In the genomic region with DNA sequence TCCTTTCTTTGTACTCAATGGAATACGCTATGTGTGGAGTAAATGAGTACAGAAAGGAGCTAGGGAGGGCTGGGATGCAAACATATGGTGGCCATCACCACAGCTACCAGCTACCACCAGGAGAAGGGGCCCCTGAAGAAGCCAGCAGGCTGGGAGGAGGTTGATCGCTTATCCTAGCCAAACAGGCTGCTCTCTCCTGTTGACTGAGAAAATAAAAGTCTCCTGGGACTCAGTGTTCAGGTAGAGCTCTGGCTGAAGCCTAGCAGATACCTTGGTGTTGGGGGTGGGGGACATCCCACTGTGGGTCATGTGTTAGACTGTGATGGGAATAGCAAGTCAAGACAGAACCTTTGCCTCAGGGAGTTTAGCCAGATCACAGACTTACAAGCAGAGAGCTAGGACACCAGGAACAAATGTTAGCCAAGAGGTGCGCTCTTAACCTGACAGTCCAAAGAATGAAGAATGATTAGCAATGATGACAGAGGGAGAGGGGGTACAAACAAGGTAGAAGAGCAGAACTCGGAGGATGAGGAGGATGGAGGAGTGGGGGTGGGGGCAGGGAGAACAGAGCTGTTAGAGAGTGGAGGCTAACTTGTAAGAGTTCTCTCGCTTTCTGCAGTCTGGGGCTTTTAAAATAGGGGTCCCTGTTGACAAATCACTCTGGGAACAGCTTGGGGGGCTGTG, we compare ENCODE assay signal across 8 mouse cellular contexts. TPM values are rescaled to one million over a fixed set of nuclear protein-coding genes. Genes with fewer than 3 reads are reported as not detected.
A peak's percentile ranks its signal among the peaks of the same experiment; 100 is the strongest.
DNase-seq lines count a peak whose midpoint lies in the region; ATAC-seq and TF ChIP-seq lines count a peak whose summit lies in the region.

No protein-coding gene starts in this region.

- WGBS in heart, embryonic 10.5 days: 46% methylated on average over 5 of the region's 5 CpGs
- WGBS in embryonic facial prominence, embryonic 10.5 days: 34% methylated on average over 5 of the region's 5 CpGs
- 58% methylated on average over 5 of the region's 5 CpGs for WGBS in hindbrain, postnatal 0 days
- 46% methylated on average over 5 of the region's 5 CpGs for WGBS in midbrain, embryonic 15.5 days

- no peak overlapping the region for H3K4me2 ChIP-seq in hindbrain, postnatal 0 days (ENCODE audit: low read depth, low read length)
- no peak overlapping the region for H3K4me2 ChIP-seq in midbrain, embryonic 15.5 days

- H3K9me3 ChIP-seq in heart, embryonic 10.5 days: no peaks in the 10 kb centered on the region
- H3K9me3 ChIP-seq in embryonic facial prominence, embryonic 10.5 days: no peaks in the 10 kb centered on the region
- no peaks in the 10 kb centered on the region for H3K9me3 ChIP-seq in hindbrain, postnatal 0 days (ENCODE audit: low read length)
- no peaks in the 10 kb centered on the region for H3K9me3 ChIP-seq in midbrain, embryonic 15.5 days

- H3K27me3 ChIP-seq in heart, embryonic 10.5 days (ENCODE audit: insufficient read depth, poor library complexity, severe bottlenecking): no peaks in the 10 kb centered on the region
- no peaks in the 10 kb centered on the region for H3K27me3 ChIP-seq in embryonic facial prominence, embryonic 10.5 days (replicated peaks; ENCODE audit: low read depth, poor library complexity, severe bottlenecking)
- no peaks in the 10 kb centered on the region for H3K27me3 ChIP-seq in hindbrain, postnatal 0 days (ENCODE audit: insufficient read depth, low read length)
- H3K27me3 ChIP-seq in midbrain, embryonic 15.5 days (replicated peaks): no peaks in the 10 kb centered on the region

- H3K4me3 ChIP-seq in heart, embryonic 10.5 days: no peak overlapping the region
- peak overlapping the region; percentile 21; the same call in 1 of the 2 replicates for H3K4me3 ChIP-seq in embryonic facial prominence, embryonic 10.5 days
- no peak overlapping the region for H3K4me3 ChIP-seq in hindbrain, postnatal 0 days (ENCODE audit: low read length)
- H3K4me3 ChIP-seq in midbrain, embryonic 15.5 days: no peak overlapping the region

- peak; percentile 38; the same call in 1 of the 2 replicates for ATAC-seq in hindbrain, postnatal 0 days
- 0 out of 2 replicates have a peak, but pooled peaks have one; percentile 32 for ATAC-seq in midbrain, embryonic 15.5 days (replicated peaks)

- H3K27ac ChIP-seq in heart, embryonic 10.5 days: peak overlapping the region; percentile 68
- peak overlapping the region; percentile 87 for H3K27ac ChIP-seq in embryonic facial prominence, embryonic 10.5 days (replicated peaks)
- H3K27ac ChIP-seq in hindbrain, postnatal 0 days: peak overlapping the region; percentile 77
- peak overlapping the region; percentile 73 for H3K27ac ChIP-seq in midbrain, embryonic 15.5 days

- no peaks in the 10 kb centered on the region for H3K36me3 ChIP-seq in heart, embryonic 10.5 days
- no peaks in the 10 kb centered on the region for H3K36me3 ChIP-seq in embryonic facial prominence, embryonic 10.5 days (replicated peaks)
- H3K36me3 ChIP-seq in hindbrain, postnatal 0 days (ENCODE audit: insufficient read depth, low read length): no peaks in the 10 kb centered on the region
- H3K36me3 ChIP-seq in midbrain, embryonic 15.5 days (replicated peaks): no peaks in the 10 kb centered on the region

- peaks cover 36% of the 10 kb centered on the region for H3K4me1 ChIP-seq in heart, embryonic 10.5 days
- H3K4me1 ChIP-seq in embryonic facial prominence, embryonic 10.5 days: peaks cover 61% of the 10 kb centered on the region
- peaks cover 10% of the 10 kb centered on the region for H3K4me1 ChIP-seq in hindbrain, postnatal 0 days (ENCODE audit: insufficient read depth, low read length)
- peaks cover 55% of the 10 kb centered on the region for H3K4me1 ChIP-seq in midbrain, embryonic 15.5 days

- intact Hi-C loops in heart, postnatal 14 days (cut with DNase I): loop anchor here (2.0 to 10.0 kb wide), 3 partner anchors 94 to 410 kb away; no protein-coding TSS in a partner anchor

- no peak overlapping the region for H3K9ac ChIP-seq in hindbrain, postnatal 0 days (replicated peaks; ENCODE audit: low read length)
- no peak overlapping the region for H3K9ac ChIP-seq in midbrain, embryonic 15.5 days

- no peak for TF ChIP-seq CTCF in hindbrain, postnatal 0 days (IDR thresholded peaks at IDR 0.05; ENCODE audit: low read depth)

- no peak for DNase-seq in heart, embryonic 10.5 days (ENCODE audit: low spot score)
- DNase-seq in heart, postnatal 14 days: no peak
- DNase-seq in embryonic facial prominence, embryonic 10.5 days (ENCODE audit: low spot score): peak; percentile 49
- DNase-seq in hindbrain, postnatal 0 days (ENCODE audit: low spot score): no peak
- no peak for DNase-seq in spleen, adult 18-20 months
- DNase-seq in urinary bladder, postnatal 4 days (ENCODE audit: low spot score in 2 of 2): no peak
- DNase-seq in gastrocnemius, postnatal 25 days: no peak

RNA-seq across cellular contexts. Expression of gene Tom1l2, which starts 57.9 kb away (rescaled TPM):
- 19.3 and 28.4 TPM in 2 replicates for polyA plus RNA-seq in heart, embryonic 10.5 days (2016; fragmentation: Nextera tagmentation; extraction: Ambion mirVana)
- total RNA-seq in heart, postnatal 14 days (2021): 10 to 100 TPM; 93.3 to 93.7 TPM
- 20.4 and 21.0 TPM in 2 replicates for polyA plus RNA-seq in embryonic facial prominence, embryonic 10.5 days (2016; fragmentation: Nextera tagmentation; extraction: Ambion mirVana)
- 109 and 124 TPM in 2 replicates for total RNA-seq in hindbrain, postnatal 0 days (2014; rRNA removed)
- 44.7 and 48.2 TPM in 2 replicates for polyA plus RNA-seq in hindbrain, postnatal 0 days (2015; fragmentation: Nextera tagmentation; extraction: Ambion mirVana)
- 72.6 and 73.3 TPM in 2 replicates for polyA plus RNA-seq in midbrain, embryonic 15.5 days (2015; fragmentation: Nextera tagmentation; extraction: Ambion mirVana)
- total RNA-seq in gastrocnemius, postnatal 25 days (2021): 10 to 100 TPM; 45.8 to 54.3 TPM

RNA-seq across cellular contexts. Expression of gene Drc3, which starts 58.4 kb away (rescaled TPM):
- polyA plus RNA-seq in heart, embryonic 10.5 days (2016; fragmentation: Nextera tagmentation; extraction: Ambion mirVana): 1.0 and 2.0 TPM in 2 replicates
- total RNA-seq in heart, postnatal 14 days (2021): 1 to 10 TPM; 2.0 to 3.2 TPM
- 1.2 and 1.6 TPM in 2 replicates for polyA plus RNA-seq in embryonic facial prominence, embryonic 10.5 days (2016; fragmentation: Nextera tagmentation; extraction: Ambion mirVana)
- total RNA-seq in hindbrain, postnatal 0 days (2014; rRNA removed): 8.4 and 12.4 TPM in 2 replicates
- polyA plus RNA-seq in hindbrain, postnatal 0 days (2015; fragmentation: Nextera tagmentation; extraction: Ambion mirVana): 6.8 and 7.9 TPM in 2 replicates
- 6.1 and 6.3 TPM in 2 replicates for polyA plus RNA-seq in midbrain, embryonic 15.5 days (2015; fragmentation: Nextera tagmentation; extraction: Ambion mirVana)
- under 1 TPM; 0.59 to 0.86 TPM for total RNA-seq in gastrocnemius, postnatal 25 days (2021)
